Mouse (Mus musculus) frontal cortex, adult (tissue): Measurements from ENCODE around the gene Ikbip.

Source experiments
- ATAC-seq: cut with Nextera tagmentation; 2 replicates; pipeline ENCODE4 v1.9.2; 2017; ENCODE audit warnings: mild to moderate bottlenecking, moderate library complexity, mixed read lengths; ENCODE audit not compliant: low TSS enrichment

The Ikbip gene

DNA sequence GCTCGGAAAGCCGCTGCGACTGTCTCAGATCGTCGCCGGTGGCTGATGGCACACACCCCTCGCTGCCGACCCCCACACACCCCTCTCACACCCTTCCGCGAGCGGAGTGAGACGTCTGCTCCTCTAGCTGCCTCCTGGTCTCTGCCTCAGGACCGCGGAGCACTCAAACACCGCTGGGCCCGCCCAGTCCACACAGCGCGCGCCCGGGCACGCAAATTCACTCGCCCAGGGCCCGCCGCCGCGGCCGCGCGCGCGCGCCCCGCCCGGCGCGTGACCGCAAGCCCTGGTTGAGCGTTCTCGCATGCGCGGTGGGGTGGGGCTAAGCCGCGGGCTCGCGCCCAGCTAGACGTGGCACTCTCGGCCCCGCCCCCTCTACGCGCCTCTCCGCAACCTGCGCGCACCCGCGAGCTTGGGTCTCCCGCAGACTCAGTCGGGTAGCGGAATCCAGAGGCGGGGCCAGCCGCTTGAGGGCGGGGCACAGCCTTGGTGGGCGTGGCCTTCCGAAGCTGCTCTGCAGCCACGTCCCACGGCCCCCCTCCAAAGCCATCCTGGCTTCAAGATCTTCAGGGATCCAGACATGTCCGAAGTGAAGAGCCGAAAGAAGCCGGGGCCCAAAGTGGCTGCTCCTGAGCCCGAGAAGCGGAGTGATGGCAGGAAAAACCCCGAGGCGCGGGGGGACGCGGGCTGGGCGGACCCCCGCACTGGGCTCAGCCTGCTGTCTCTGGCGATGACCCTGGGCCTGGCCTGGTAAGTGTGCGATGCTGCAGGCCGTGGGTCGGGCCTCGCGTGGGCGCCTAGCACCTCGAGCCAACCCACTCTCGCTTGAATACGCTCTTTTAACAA lies at the start of gene Ikbip, which contains the start of gene Apaf1:
TSS of gene Ikbip (plus strand) at position 391 of the 843 bp plus-strand sequence.
TSS of gene Apaf1 (minus strand) at position 221 of the 843 bp plus-strand sequence.
- peak; percentile 98 for ATAC-seq

DNA sequence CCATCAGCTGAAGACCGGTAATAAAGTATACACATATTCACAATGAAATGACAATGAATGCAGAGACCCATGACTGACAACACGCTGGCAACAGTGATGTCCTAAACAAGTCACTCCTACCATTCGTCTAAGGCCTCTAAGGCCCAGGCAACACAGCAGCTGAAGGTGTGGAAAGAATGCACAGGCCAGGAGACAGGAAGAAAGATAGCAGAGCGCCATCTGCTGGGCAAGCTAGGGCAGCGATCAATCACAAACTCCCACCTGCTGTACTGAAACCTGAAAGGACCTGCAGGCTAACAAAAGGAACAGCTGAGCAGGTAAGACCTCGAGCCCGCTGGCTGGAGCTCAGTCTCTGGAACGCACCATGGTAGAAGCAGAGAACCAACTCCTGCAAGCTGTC lies 48.8 kb upstream of the Ikbip start:
- peak; percentile 64 for ATAC-seq

DNA sequence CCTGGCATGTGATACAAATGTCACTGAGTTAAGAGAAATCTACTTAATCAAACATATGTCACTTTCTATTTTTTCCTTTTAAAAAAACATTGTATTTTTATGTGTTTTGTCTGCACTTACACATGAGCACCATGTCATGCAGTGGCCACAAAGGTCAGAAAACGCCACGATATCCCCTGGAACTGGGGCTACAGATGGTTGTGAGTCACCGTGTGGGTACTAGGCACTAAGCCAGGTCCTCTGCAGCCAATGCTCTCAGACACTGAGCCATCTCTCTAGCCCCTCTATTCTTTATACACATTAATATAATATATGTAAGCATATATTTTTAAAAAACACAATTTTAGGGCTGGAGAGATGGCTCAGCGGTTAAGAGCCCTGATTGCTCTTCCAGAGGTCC lies 33.0 kb upstream of the Ikbip start:
- no peak for ATAC-seq

- no peak for ATAC-seq
Observed at GRCm38 (mm10) chr10:91051156-91051555, 31.6 kb upstream of the Ikbip start.

DNA sequence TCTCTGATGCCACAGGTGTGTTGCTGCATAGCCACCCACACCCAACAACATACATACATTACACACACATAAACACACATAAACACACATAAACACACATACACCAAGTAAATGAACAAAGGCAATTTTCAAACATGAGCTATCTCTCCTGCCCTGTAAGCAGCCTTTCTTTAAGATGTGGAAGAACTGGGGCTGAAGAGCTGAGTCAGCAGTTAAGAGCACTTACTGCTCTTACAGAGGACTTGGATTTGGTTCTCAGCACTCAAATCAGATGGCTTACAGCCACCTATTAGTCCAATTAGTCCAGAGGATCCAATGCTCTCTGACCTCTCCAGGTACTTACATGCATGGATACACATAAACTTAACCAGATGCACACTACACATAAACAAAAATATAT lies 30.0 kb upstream of the Ikbip start:
- no peak for ATAC-seq

- ATAC-seq, result peak; percentile 93
Observed at GRCm38 (mm10) chr10:91060742-91061141, 22.0 kb upstream of the Ikbip start.

GRCm38 (mm10) chr10:91062355-91062754 lies 20.4 kb upstream of the Ikbip start:
- no peak for ATAC-seq

DNA sequence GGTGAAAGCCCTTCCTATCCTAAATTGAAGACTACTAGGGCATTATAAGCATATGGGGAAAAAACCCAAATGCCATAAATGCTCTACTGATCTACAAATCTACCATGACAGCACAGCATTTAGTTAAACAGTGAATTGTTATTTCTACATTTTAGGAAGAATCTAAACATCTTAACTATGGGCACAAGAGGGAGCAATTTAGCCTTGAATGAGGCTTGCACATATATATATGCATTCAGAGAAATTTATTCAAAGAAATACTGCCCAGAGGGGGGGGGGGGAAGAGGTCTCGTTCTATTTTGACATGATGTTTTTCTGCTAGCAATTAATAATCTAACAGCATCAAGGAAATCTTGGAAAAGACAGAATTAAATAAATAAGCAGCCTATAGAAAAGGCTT lies 11.0 kb upstream of the Ikbip start:
- ATAC-seq, result peak; percentile 72

- no peak for ATAC-seq
Observed at GRCm38 (mm10) chr10:91073345-91073744, 9.4 kb upstream of the Ikbip start.

DNA sequence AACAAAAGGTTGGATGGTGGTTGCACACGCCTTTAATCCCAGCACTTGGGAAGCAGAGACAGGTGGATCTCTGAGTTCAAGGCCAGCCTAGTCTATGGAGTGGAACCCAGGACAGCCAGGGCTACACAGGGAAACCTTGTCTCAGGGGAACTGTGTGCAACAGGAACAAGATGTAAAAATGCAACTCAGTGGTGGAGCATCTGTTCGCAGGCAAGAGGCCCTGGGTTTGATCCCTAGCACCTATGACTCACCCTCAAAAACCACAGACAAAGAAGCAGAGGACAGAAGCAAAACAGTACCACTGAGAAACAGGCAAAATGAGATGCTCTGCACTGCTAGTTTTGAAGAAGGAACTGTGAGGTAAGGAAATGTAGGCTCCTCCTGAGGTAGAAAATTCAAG lies 6.1 kb upstream of the Ikbip start:
- ATAC-seq, result no peak

- ATAC-seq, result no peak
Observed at GRCm38 (mm10) chr10:91080540-91080939, 2.2 kb upstream of the Ikbip start.

DNA sequence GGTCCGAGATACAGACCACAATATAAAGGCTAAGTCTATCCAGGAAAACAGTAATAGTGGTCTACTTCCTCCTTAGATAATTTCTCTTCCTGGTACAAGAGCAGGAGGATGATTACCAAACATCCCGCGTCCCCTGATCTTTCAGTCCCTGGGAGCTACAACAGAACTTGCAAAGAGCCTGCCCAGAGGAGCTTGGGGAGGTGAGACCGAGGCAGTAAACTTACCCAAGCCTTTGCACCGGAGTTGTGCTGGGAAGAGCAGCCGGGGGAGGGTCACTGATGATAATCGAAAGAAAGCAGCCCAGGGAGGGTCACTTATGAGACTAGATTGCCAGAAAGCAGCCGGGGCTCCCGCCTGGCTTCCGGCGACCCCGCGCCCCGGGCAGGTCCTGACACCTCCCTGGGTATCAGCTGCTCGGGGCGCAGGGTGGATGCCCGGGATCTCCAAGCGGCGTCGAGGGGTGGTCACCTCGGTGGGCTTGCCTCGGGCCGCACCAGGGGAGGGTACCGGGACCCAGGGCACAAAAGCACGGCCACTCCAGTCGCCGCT lies 707 bp upstream of the Ikbip start:
- ATAC-seq, result peak; percentile 11; the same call in 1 of the 2 replicates

- ATAC-seq, result no peak
Observed at GRCm38 (mm10) chr10:91083393-91083927, 720 bp downstream of the Ikbip start.

DNA sequence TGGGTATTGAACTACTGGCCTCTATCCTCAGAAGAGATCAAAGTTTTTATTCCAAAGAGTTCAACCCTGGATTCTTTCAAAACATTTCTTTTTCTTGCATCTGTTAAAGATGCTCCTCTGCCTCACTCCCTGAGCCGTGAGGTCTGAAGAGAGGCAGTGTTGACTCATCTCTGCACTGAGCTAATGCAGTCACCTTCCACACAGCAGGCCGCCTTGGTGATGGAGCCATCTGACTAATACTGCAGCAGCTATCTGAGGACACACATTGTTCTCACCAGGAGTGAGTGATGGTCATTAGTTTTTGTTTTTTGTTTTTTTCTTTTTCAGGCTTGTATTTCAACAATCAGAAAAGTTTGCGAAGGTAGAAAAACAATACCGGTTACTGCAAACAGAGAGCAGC lies 10.1 kb downstream of the Ikbip start:
- no peak for ATAC-seq

GRCm38 (mm10) chr10:91094251-91095104 lies 11.7 kb downstream of the Ikbip start:
- ATAC-seq, result no peak

- no peak for ATAC-seq
Observed at GRCm38 (mm10) chr10:91098056-91098455, 15.3 kb downstream of the Ikbip start.

- ATAC-seq, result no peak
Observed at GRCm38 (mm10) chr10:91100101-91100500, 17.4 kb downstream of the Ikbip start.

DNA sequence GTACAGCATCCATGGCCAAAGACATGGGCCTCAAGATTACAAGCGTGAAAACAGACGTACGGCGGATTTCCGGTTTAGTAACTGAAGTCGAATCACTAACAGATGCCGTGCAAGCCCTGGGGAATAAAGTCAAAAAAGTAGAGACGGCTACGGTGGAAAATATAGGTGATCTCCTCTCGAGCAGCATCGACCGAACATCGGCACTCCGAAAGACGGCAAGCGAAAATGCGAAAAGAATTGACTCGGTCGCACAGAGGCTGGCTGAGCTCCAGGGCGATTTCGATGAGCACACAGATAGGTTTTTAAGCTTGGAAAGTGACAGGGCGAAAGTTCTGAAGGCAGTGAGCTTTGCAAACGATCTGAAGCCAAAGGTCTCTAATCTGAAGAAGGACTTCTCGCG lies 19.2 kb downstream of the Ikbip start:
- no peak for ATAC-seq

DNA sequence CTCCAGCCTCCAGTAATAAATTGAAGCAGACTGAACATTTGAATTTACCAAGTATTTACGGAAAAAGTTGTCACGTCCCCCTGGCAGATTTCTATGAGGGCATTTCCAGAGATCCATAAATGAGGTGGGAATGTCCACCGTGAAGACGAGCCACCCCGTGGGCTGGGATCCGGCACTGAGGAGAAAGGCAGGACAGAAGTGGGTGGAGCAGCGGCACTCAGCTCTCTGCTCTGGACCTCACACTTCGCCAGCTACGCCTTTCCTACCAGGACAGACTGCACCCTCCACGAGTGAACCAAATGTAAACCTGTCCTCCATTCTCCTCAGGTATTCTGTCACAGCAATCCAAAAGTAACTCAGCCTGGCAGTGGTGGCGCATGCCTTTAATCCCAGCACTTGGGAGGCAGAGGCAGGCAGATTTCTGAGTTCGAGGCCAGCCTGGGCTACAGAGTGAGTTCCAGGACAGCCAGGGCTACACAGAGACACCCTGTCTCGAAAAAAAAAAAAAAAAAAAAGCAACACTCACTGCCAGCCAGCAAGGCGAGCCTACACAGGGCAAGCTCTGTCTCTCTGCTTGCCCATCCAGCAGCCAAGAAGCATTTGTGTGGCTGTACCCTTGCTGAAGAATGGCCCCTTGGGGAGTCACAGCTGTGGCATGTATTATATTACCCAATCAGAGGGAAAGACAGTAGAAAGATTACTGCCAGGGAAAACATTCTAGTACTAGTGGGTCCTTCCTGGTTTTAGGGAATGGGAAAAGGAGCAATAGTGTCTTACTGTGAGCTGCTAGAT lies 20.3 kb downstream of the Ikbip start:
- no peak for ATAC-seq

GRCm38 (mm10) chr10:91105981-91106380 lies 23.2 kb downstream of the Ikbip start:
- no peak for ATAC-seq

DNA sequence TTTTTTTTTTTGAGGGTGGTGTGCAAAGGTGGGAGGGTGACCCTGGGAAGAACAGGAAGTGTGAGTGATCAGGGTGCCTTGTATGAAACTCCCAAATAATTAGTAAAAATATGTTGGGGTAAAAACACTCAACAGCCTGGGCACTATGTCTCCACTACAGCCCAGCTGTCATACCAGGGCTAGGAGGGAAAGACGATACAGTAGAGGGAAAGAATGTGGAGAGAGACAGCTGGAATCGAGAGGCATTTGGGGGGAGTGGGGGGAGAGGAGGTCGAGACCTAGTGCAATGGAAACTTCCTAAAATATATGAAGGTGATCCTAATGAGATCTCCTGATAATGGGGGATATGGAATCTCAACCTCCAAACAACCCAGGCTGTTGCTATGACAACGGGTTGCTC lies 27.1 kb downstream of the Ikbip start:
- no peak for ATAC-seq
